ENCODE assay signal across 9 mouse cellular contexts in genomic region chr9:36932950-36933812, GRCm38 (mm10).
A peak's percentile ranks its signal among the peaks of the same experiment; 100 is the strongest.
DNase-seq lines count a peak whose midpoint lies in the region; ATAC-seq and TF ChIP-seq lines count a peak whose summit lies in the region.
"Had no signal": no experiment of that assay in that cellular context is flagged by ENCODE, and none has a peak within 500 bp of the region (broad histone marks: within the 10 kb centered on the region; RNA-seq: fewer than 3 reads in every experiment).

No protein-coding gene starts in this region.

- H3K4me1 ChIP-seq in hindbrain, embryonic 14.5 days (replicated peaks; ENCODE audit: control insufficient read depth, insufficient read depth, low read length), result peaks cover 4% of the 10 kb centered on the region
- H3K4me1 ChIP-seq in hindbrain, embryonic 12.5 days, result peaks cover 16% of the 10 kb centered on the region
- peaks cover 10% of the 10 kb centered on the region for H3K4me1 ChIP-seq in neural tube, embryonic 11.5 days (ENCODE audit: control insufficient read depth, insufficient read depth, low read length)
- H3K4me1 ChIP-seq in midbrain, embryonic 12.5 days, result peaks cover 9% of the 10 kb centered on the region
- no peaks in the 10 kb centered on the region for H3K4me1 ChIP-seq in thymus, adult 2 months (replicated peaks; ENCODE audit: control insufficient read depth, insufficient read depth, low read length)
- H3K4me1 ChIP-seq: liver, embryonic 13.5 days had no signal

- no peak overlapping the region for H3K9ac ChIP-seq in hindbrain, embryonic 14.5 days
- no peak overlapping the region for H3K9ac ChIP-seq in hindbrain, embryonic 12.5 days
- H3K9ac ChIP-seq in neural tube, embryonic 11.5 days (ENCODE audit: low read length), result no peak overlapping the region
- H3K9ac ChIP-seq in midbrain, embryonic 12.5 days (replicated peaks), result no peak overlapping the region
- H3K9ac ChIP-seq: liver, embryonic 13.5 days had no signal

- DNase-seq in hindbrain, embryonic 14.5 days (ENCODE audit: low spot score), result no peak
- no peak for DNase-seq in neural tube, embryonic 11.5 days (ENCODE audit: low spot score)
- no peak for DNase-seq in neural tube, embryonic 10.5 days (ENCODE audit: extremely low spot score, low spot score)
- DNase-seq in thymus, adult 2 months, result no peak
- DNase-seq in heart, postnatal 14 days, result no peak
- DNase-seq: liver, embryonic 13.5 days had no signal

- no peaks in the 10 kb centered on the region for H3K27me3 ChIP-seq in hindbrain, embryonic 14.5 days (ENCODE audit: control insufficient read depth, insufficient read depth, low read length)
- no peaks in the 10 kb centered on the region for H3K27me3 ChIP-seq in hindbrain, embryonic 12.5 days
- no peaks in the 10 kb centered on the region for H3K27me3 ChIP-seq in neural tube, embryonic 11.5 days (ENCODE audit: control insufficient read depth, insufficient read depth, low read length)
- H3K27me3 ChIP-seq in midbrain, embryonic 12.5 days, result no peaks in the 10 kb centered on the region
- H3K27me3 ChIP-seq in thymus, adult 2 months (ENCODE audit: control insufficient read depth, insufficient read depth, low read length), result no peaks in the 10 kb centered on the region
- H3K27me3 ChIP-seq: liver, embryonic 13.5 days had no signal

- TF ChIP-seq POLR2A in thymus, adult 2 months (IDR thresholded peaks at IDR 0.05; ENCODE audit: control insufficient read depth, extremely low read depth, insufficient read depth, low read length, poor library complexity), result no peak

- 71% methylated on average over 12 of the region's 12 CpGs for WGBS in hindbrain, embryonic 14.5 days
- WGBS in hindbrain, embryonic 12.5 days, result 74% methylated on average over 12 of the region's 12 CpGs
- 74% methylated on average over 12 of the region's 12 CpGs for WGBS in neural tube, embryonic 11.5 days
- WGBS in midbrain, embryonic 12.5 days, result 71% methylated on average over 12 of the region's 12 CpGs
- WGBS in thymus, adult 2 months, result 81% methylated on average over 12 of the region's 12 CpGs

- intact Hi-C loops in heart, postnatal 14 days (cut with DNase I), result no loop called here

- 0 out of 2 replicates have a peak, but pooled peaks have one; percentile 13 for ATAC-seq in hindbrain, embryonic 14.5 days (ENCODE audit: low FRiP score)
- ATAC-seq in hindbrain, embryonic 12.5 days (ENCODE audit: low FRiP score), result no peak; the same call in 1 of the 2 replicates
- ATAC-seq in neural tube, embryonic 11.5 days (ENCODE audit: insufficient read depth, low FRiP score, low TSS enrichment), result peak; percentile 7; the same call in 1 of the 2 replicates
- peak; percentile 40; the same call in 1 of the 2 replicates for ATAC-seq in midbrain, embryonic 12.5 days (ENCODE audit: low FRiP score, low read depth)
- ATAC-seq in megakaryocyte progenitor cell, adult 5-6 weeks (replicated peaks; ENCODE audit: poor library complexity), result no peak

- 0 out of 2 replicates have a peak, but pooled peaks cover 5% of the 10 kb centered on the region for H3K9me3 ChIP-seq in hindbrain, embryonic 14.5 days (ENCODE audit: control insufficient read depth, low read length)
- no peaks in the 10 kb centered on the region for H3K9me3 ChIP-seq in hindbrain, embryonic 12.5 days (replicated peaks)
- no peaks in the 10 kb centered on the region for H3K9me3 ChIP-seq in neural tube, embryonic 11.5 days (ENCODE audit: control insufficient read depth, low read length)
- H3K9me3 ChIP-seq in midbrain, embryonic 12.5 days, result no peaks in the 10 kb centered on the region
- H3K9me3 ChIP-seq: liver, embryonic 13.5 days had no signal

- TF ChIP-seq CTCF in thymus, adult 2 months (IDR thresholded peaks at IDR 0.05; ENCODE audit: borderline replicate concordance, control insufficient read depth, extremely low read depth, insufficient read depth, low read length, poor library complexity), result no peak

- H3K4me2 ChIP-seq in hindbrain, embryonic 14.5 days (replicated peaks), result no peak overlapping the region
- H3K4me2 ChIP-seq in hindbrain, embryonic 12.5 days (replicated peaks), result no peak overlapping the region
- no peak overlapping the region for H3K4me2 ChIP-seq in neural tube, embryonic 11.5 days (ENCODE audit: low read depth)
- no peak overlapping the region for H3K4me2 ChIP-seq in midbrain, embryonic 12.5 days (replicated peaks)
- H3K4me2 ChIP-seq: liver, embryonic 13.5 days had no signal

- no peak overlapping the region for H3K27ac ChIP-seq in hindbrain, embryonic 14.5 days
- H3K27ac ChIP-seq in hindbrain, embryonic 12.5 days, result no peak overlapping the region
- peak overlapping the region; percentile 31; the same call in 1 of the 2 replicates for H3K27ac ChIP-seq in neural tube, embryonic 11.5 days (ENCODE audit: low read depth, low read length)
- peak overlapping the region; percentile 25; the same call in 1 of the 2 replicates for H3K27ac ChIP-seq in midbrain, embryonic 12.5 days (replicated peaks)
- H3K27ac ChIP-seq in thymus, adult 2 months (ENCODE audit: control insufficient read depth, insufficient read depth, low read length), result no peak overlapping the region
- H3K27ac ChIP-seq: liver, embryonic 13.5 days had no signal

- H3K36me3 ChIP-seq in hindbrain, embryonic 14.5 days (replicated peaks; ENCODE audit: control insufficient read depth, insufficient read depth), result no peaks in the 10 kb centered on the region; the same call in 1 of the 2 replicates
- H3K36me3 ChIP-seq in hindbrain, embryonic 12.5 days, result 0 out of 2 replicates have a peak, but pooled peaks cover 8% of the 10 kb centered on the region
- no peaks in the 10 kb centered on the region for H3K36me3 ChIP-seq in neural tube, embryonic 11.5 days (ENCODE audit: control insufficient read depth, insufficient read depth, low read length)
- peaks cover 4% of the 10 kb centered on the region; the same call in 1 of the 2 replicates for H3K36me3 ChIP-seq in midbrain, embryonic 12.5 days
- no peaks in the 10 kb centered on the region for H3K36me3 ChIP-seq in thymus, adult 2 months (ENCODE audit: control insufficient read depth, insufficient read depth, low read length)
- H3K36me3 ChIP-seq: liver, embryonic 13.5 days had no signal

- no peak overlapping the region for H3K4me3 ChIP-seq in hindbrain, embryonic 14.5 days (replicated peaks; ENCODE audit: low read length)
- H3K4me3 ChIP-seq in hindbrain, embryonic 12.5 days, result no peak overlapping the region
- H3K4me3 ChIP-seq in neural tube, embryonic 11.5 days (ENCODE audit: low read depth, low read length), result no peak overlapping the region
- H3K4me3 ChIP-seq in midbrain, embryonic 12.5 days, result no peak overlapping the region
- H3K4me3 ChIP-seq in thymus, adult 2 months (ENCODE audit: control insufficient read depth, insufficient read depth, low read length), result no peak overlapping the region
- H3K4me3 ChIP-seq: liver, embryonic 13.5 days had no signal

Comparison
In these comparisons a context has a peak if more than half of its experiments do, and no peak if none do; other contexts are left out.
1. ATAC-seq: peak in hindbrain, embryonic 14.5 days (single experiment), neural tube, embryonic 11.5 days (single experiment) and midbrain, embryonic 12.5 days (single experiment); none in hindbrain, embryonic 12.5 days (single experiment) and megakaryocyte progenitor cell, adult 5-6 weeks (single experiment).
2. H3K27ac ChIP-seq: peak in neural tube, embryonic 11.5 days (single experiment) and midbrain, embryonic 12.5 days (single experiment); none in hindbrain, embryonic 14.5 days (single experiment), hindbrain, embryonic 12.5 days (single experiment) and thymus, adult 2 months (single experiment).